Mouse (Mus musculus) limb, embryonic 13.5 days (tissue): ENCODE results near the gene Pon1. TPM values are rescaled to one million over a fixed set of nuclear protein-coding genes. Genes with fewer than 3 reads are reported as not detected.
"Not testable (repeated sequence)": the region's sequence is repeated elsewhere in the genome, so short reads cannot be mapped to it uniquely, and the experiment has no call there.

Source experiments
- ATAC-seq: fragments of 200-750 bp; cut with Nextera tagmentation; 2 replicates; pipeline ENCODE4 v1.8.0; 2017; ENCODE audit warnings: low read depth, moderate number of reproducible peaks, moderate TSS enrichment; ENCODE audit not compliant: low FRiP score
- H3K27ac ChIP-seq: fragments of 300-500 bp; sonication (generic); 2 replicates; pipeline ENCODE4 v1.5.1; 2015; ENCODE audit warnings: inconsistent platforms, mild to moderate bottlenecking, moderate library complexity
- H3K27me3 ChIP-seq: fragments of 300-500 bp; sonication (generic); 2 replicates; pipeline ENCODE4 v1.6.1; 2015; ENCODE audit warnings: mild to moderate bottlenecking, inconsistent platforms
- H3K36me3 ChIP-seq: fragments of 300-500 bp; sonication (generic); 2 replicates; pipeline ENCODE4 v1.6.1; 2015; ENCODE audit warnings: inconsistent platforms, mild to moderate bottlenecking, moderate library complexity
- H3K4me1 ChIP-seq: fragments of 300-500 bp; sonication (generic); 2 replicates; pipeline ENCODE4 v1.6.1; 2015; ENCODE audit warnings: inconsistent platforms
- H3K4me2 ChIP-seq: fragments of 300-500 bp; sonication (generic); replicated peaks from 2 replicates; pipeline ENCODE4 v1.6.1; 2015; ENCODE audit warnings: inconsistent platforms, mild to moderate bottlenecking, moderate library complexity
- H3K4me3 ChIP-seq: fragments of 300-500 bp; sonication (generic); 2 replicates; pipeline ENCODE4 v1.5.1; 2015; ENCODE audit warnings: moderate library complexity, mild to moderate bottlenecking, inconsistent platforms
- H3K9ac ChIP-seq: fragments of 300-500 bp; sonication (generic); 2 replicates; pipeline ENCODE4 v1.6.1; 2015; ENCODE audit warnings: mild to moderate bottlenecking, inconsistent platforms
- H3K9me3 ChIP-seq: fragments of 300-500 bp; sonication (generic); 2 replicates; pipeline ENCODE4 v1.6.1; 2016; ENCODE audit warnings: inconsistent platforms
- WGBS: fragments of 180-500 bp; shearing (Covaris S2); methylation state at CpG from one replicate; pipeline ENCODE4 v1.1.7; 2015; 5-methylcytosine and 5-hydroxymethylcytosine counted together
- polyA plus RNA-seq: library from polyadenylated mRNA; unstranded; fragments of >200 nt; fragmentation: Nextera tagmentation; extraction: Ambion mirVana; gene quantifications from 2 replicates; pipeline ENCODE4 v1.2.1, GENCODE M21; 2015

Pon1 gene
- not detected in 2 replicates for polyA plus RNA-seq

DNA sequence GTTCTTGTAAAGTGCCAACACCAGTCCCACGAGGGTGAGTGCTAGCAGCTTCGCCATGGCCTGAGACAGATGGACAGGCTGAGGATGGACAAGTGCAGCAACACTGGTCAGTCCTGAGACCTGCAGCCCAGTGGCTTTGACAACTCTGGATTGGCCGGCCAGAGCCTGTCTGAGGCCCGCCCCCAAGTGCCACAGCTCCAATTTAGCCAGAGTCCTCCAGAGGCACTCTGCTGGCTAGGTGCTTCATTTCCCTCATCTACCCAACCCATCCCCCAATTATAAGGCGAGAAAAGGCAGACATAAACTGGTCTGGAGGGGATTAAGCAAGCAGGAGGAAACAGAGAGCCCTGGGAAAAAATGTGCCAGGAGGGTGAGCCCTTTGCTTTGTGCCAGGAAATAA lies at the start of gene Pon1:
Gene Pon1, minus strand, starts transcription at position 254 of the 400 bp plus-strand sequence.
- Histone ChIP-seq H3K9me3 (peaks cover 7% of the 10 kb centered on the region; the same call in 1 of the 2 replicates), H3K4me1 (peaks cover 13% of the 10 kb centered on the region; the same call in 1 of the 2 replicates), H3K4me3 (no peak within 1 kb of the TSS), H3K36me3 (no peaks in the 10 kb centered on the region), H3K9ac (no peak within 1 kb of the TSS), H3K4me2 (no peak within 1 kb of the TSS), H3K27me3 (no peaks in the 10 kb centered on the region), H3K27ac (no peak within 1 kb of the TSS)
- ATAC-seq = no peak
- 40% methylated on average over 5 of the region's 5 CpGs for WGBS

GRCm38 (mm10) chr6:5238799-5239198 lies 45.1 kb upstream of the Pon1 start:
- Histone ChIP-seq H3K4me1 (no peaks in the 10 kb centered on the region), H3K27me3 (no peaks in the 10 kb centered on the region), H3K27ac (no peak overlapping the region), H3K4me2 (no peak overlapping the region), H3K36me3 (no peaks in the 10 kb centered on the region), H3K9me3 (no peaks in the 10 kb centered on the region), H3K9ac (no peak overlapping the region), H3K4me3 (no peak overlapping the region)
- ATAC-seq = no peak
- 86% methylated on average over 3 of the region's 3 CpGs for WGBS

DNA sequence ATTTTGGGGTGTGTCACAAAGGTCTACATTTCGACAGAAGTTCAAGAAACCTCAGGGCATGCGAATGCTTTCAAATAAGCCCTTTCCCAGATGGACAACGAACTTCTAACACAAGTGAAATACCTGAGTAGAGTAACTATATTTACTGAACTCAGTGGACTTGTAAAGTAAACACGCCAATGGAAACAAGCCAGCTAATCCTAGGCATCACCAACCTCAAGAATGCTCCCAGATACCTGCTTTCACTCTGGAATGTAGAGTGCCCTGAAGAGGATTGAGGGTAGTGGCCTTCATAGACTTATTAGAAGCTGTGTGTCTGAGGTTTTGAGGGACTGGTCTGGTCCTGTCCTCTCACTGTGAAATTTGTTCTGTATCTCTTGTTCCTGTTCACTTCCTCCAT lies 43.8 kb upstream of the Pon1 start:
- Histone ChIP-seq H3K36me3 (no peaks in the 10 kb centered on the region), H3K9ac (no peak overlapping the region), H3K9me3 (no peaks in the 10 kb centered on the region), H3K27me3 (no peaks in the 10 kb centered on the region), H3K27ac (no peak overlapping the region), H3K4me1 (no peaks in the 10 kb centered on the region), H3K4me2 (no peak overlapping the region), H3K4me3 (no peak overlapping the region)
- WGBS = 69% methylated on average over 4 of the region's 4 CpGs
- ATAC-seq = no peak

GRCm38 (mm10) chr6:5236843-5237371 lies 43.2 kb upstream of the Pon1 start:
- ATAC-seq = no peak
- no peak overlapping the region for H3K4me3 ChIP-seq
- no peaks in the 10 kb centered on the region for H3K27me3 ChIP-seq
- no peak overlapping the region for H3K27ac ChIP-seq
- no peak overlapping the region for H3K4me2 ChIP-seq
- no peaks in the 10 kb centered on the region for H3K9me3 ChIP-seq
- H3K36me3 ChIP-seq = no peaks in the 10 kb centered on the region
- H3K4me1 ChIP-seq = no peaks in the 10 kb centered on the region
- 86% methylated on average over 8 of the region's 8 CpGs for WGBS
- H3K9ac ChIP-seq = no peak overlapping the region

DNA sequence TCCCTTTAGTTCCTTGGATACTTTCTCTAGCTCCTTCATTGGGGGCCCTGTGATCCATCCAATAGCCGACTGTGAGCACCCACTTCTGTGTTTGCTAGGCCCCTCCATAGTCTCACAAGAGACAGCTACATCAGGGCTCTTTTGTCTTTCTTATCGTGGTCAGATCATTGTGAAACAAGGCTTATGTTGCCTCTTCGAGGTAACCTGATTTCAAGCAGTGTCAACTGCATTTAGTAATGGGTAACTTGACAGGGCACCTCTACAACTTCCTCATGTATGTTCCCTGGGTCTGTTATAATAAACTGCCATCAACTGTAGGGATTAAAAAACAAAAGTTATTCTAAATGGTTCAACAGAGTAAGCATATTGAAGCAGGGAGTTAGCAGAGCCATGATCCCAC lies 40.8 kb upstream of the Pon1 start:
- 79% methylated on average over 3 of the region's 3 CpGs for WGBS
- Histone ChIP-seq H3K9ac (no peak overlapping the region), H3K27me3 (no peaks in the 10 kb centered on the region), H3K27ac (no peak overlapping the region), H3K36me3 (no peaks in the 10 kb centered on the region), H3K9me3 (no peaks in the 10 kb centered on the region), H3K4me1 (no peaks in the 10 kb centered on the region), H3K4me2 (no peak overlapping the region), H3K4me3 (no peak overlapping the region)
- ATAC-seq = no peak

DNA sequence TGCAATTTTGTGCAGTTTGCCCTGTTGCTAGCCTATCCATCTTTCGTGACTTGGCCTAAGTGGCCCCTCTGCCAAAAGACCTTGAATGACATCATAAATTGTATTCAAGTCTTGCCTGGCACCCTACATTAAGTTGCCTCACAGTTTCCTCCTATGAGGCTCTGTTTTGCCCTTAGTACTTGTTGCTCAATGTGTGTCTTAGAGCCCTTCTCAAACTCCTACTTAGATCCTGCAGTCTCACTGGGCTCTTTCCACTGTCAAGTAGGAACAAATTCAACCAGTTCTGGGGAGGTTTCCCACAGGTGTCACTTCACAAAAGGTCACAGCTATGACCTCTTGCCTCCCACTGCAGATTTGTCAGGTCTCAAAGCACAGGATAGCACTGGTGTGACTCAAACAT lies 40.1 kb upstream of the Pon1 start:
- Histone ChIP-seq H3K4me1 (no peaks in the 10 kb centered on the region), H3K27ac (no peak overlapping the region), H3K9ac (no peak overlapping the region), H3K36me3 (no peaks in the 10 kb centered on the region), H3K9me3 (no peaks in the 10 kb centered on the region), H3K4me3 (no peak overlapping the region), H3K27me3 (no peaks in the 10 kb centered on the region), H3K4me2 (no peak overlapping the region)
- WGBS = 91% methylated on average over 1 of the region's 1 CpGs
- no peak for ATAC-seq

GRCm38 (mm10) chr6:5232022-5232421 lies 38.3 kb upstream of the Pon1 start:
- Histone ChIP-seq H3K27ac (no peak overlapping the region), H3K4me2 (no peak overlapping the region), H3K36me3 (no peaks in the 10 kb centered on the region), H3K27me3 (no peaks in the 10 kb centered on the region), H3K9ac (no peak overlapping the region), H3K4me1 (no peaks in the 10 kb centered on the region), H3K9me3 (no peaks in the 10 kb centered on the region), H3K4me3 (no peak overlapping the region)
- 88% methylated on average over 4 of the region's 4 CpGs for WGBS
- no peak for ATAC-seq

DNA sequence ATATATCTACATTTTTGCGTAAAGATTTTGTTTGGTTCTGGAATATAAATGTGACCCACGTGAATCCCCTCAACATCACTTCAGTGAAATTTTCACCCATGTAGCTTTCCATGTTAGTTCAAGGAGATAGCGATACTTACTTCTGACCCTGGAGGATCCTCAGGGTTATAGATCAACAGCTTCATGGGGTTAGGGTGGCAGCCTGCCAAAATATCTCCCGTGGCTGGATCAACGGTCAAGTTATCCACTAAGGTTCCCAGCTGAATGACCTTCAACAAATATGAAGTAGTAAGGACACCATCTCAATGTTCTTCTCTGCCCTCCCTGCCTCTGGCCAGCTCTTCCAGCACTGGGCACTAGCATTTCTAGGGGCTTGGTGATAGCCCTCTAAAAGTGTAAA lies 36.5 kb upstream of the Pon1 start:
- ATAC-seq = no peak
- Histone ChIP-seq H3K4me3 (no peak overlapping the region), H3K27ac (no peak overlapping the region), H3K4me1 (no peaks in the 10 kb centered on the region), H3K9ac (no peak overlapping the region), H3K36me3 (no peaks in the 10 kb centered on the region), H3K27me3 (no peaks in the 10 kb centered on the region), H3K9me3 (no peaks in the 10 kb centered on the region), H3K4me2 (no peak overlapping the region)
- 90% methylated on average over 5 of the region's 5 CpGs for WGBS

DNA sequence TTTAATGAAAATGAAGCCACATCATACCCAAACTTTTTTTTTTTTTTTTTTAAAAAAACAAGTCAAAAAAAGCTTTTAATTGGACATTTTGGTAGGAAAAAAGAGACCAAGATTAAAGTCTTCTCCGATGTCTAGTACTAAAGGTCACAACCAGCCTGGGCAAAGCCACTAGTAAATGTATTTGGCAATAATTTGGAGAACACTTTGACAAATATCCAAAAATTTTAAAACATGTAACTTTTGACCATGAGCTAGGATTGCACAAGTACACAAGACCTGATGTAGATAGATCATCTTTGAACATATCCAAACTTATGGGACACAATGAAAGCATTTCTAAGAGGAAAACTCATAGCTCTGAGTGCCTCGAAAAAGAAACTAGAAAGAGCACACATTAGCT lies 29.8 kb upstream of the Pon1 start:
- not testable (repeated sequence) for H3K9ac ChIP-seq, H3K4me1 ChIP-seq, H3K4me3 ChIP-seq, H3K4me2 ChIP-seq, H3K36me3 ChIP-seq, ATAC-seq, H3K9me3 ChIP-seq, H3K27me3 ChIP-seq, H3K27ac ChIP-seq
- WGBS = 90% methylated on average over 2 of the region's 2 CpGs

GRCm38 (mm10) chr6:5222080-5222479 lies 28.3 kb upstream of the Pon1 start:
- Histone ChIP-seq H3K27ac (no peak overlapping the region), H3K27me3 (no peaks in the 10 kb centered on the region), H3K36me3 (no peaks in the 10 kb centered on the region), H3K4me2 (no peak overlapping the region), H3K4me3 (no peak overlapping the region), H3K9ac (no peak overlapping the region), H3K9me3 (no peaks in the 10 kb centered on the region), H3K4me1 (no peaks in the 10 kb centered on the region)
- ATAC-seq = no peak
- WGBS = 59% methylated on average over 3 of the region's 3 CpGs

DNA sequence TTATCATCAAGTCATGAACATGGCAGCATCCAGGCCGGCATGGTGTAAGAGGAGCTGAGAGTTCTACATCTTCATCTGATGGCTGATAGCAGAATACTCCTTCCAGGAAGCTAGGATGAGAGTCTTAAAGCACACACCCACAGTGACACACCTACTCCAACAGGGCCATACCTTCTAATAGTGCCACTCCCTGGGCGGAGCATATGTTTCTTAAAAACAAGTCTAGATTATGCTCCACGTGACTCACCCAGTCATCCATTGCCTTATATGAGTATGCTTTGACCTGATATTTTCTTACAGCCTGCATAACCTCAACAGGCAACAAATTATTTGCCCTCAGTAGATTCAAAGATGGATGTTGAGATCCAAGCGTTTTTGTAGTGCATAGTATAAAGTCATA lies 24.4 kb upstream of the Pon1 start:
- ATAC-seq = no peak
- no peaks in the 10 kb centered on the region for H3K9me3 ChIP-seq
- H3K4me1 ChIP-seq = no peaks in the 10 kb centered on the region
- H3K36me3 ChIP-seq = no peaks in the 10 kb centered on the region
- no peaks in the 10 kb centered on the region for H3K27me3 ChIP-seq
- no peak overlapping the region for H3K9ac ChIP-seq
- 91% methylated on average over 4 of the region's 4 CpGs for WGBS
- H3K4me2 ChIP-seq = no peak overlapping the region
- H3K27ac ChIP-seq = no peak overlapping the region
- no peak overlapping the region for H3K4me3 ChIP-seq

- Histone ChIP-seq H3K4me3 (no peak overlapping the region), H3K9me3 (peaks cover 2% of the 10 kb centered on the region; the same call in 1 of the 2 replicates), H3K27me3 (no peaks in the 10 kb centered on the region), H3K4me1 (no peaks in the 10 kb centered on the region), H3K36me3 (no peaks in the 10 kb centered on the region), H3K27ac (no peak overlapping the region), H3K4me2 (no peak overlapping the region), H3K9ac (no peak overlapping the region)
- 59% methylated on average over 2 of the region's 2 CpGs for WGBS
- ATAC-seq = no peak
Measured at GRCm38 (mm10) chr6:5207817-5208216, 14.1 kb upstream of the Pon1 start.

GRCm38 (mm10) chr6:5199916-5200315 lies 6.2 kb upstream of the Pon1 start:
- Histone ChIP-seq H3K4me2 (no peak overlapping the region), H3K27ac (no peak overlapping the region), H3K4me1 (no peaks in the 10 kb centered on the region), H3K9ac (no peak overlapping the region), H3K27me3 (no peaks in the 10 kb centered on the region), H3K9me3 (peaks cover 7% of the 10 kb centered on the region; the same call in 1 of the 2 replicates), H3K36me3 (no peaks in the 10 kb centered on the region), H3K4me3 (no peak overlapping the region)
- ATAC-seq = no peak
- 77% methylated on average over 3 of the region's 3 CpGs for WGBS
